Mouse (Mus musculus): ENCODE results near the gene B3gat2. TPM values are rescaled to one million over a fixed set of nuclear protein-coding genes. Genes with fewer than 3 reads are reported as not detected.

Gene B3gat2
- 0.83 and 0.88 TPM in 2 replicates for polyA plus RNA-seq (2014; fragmentation: Nextera tagmentation; extraction: Ambion mirVana)

- peak; percentile 37; the same call in 1 of the 2 replicates for ATAC-seq (ENCODE audit: insufficient number of reproducible peaks, insufficient read depth, low FRiP score, low read depth)
- Histone ChIP-seq H3K9me3 (ENCODE audit: control insufficient read depth, low read depth, low read length) (no peaks in the 10 kb centered on the region), H3K27ac (ENCODE audit: low read length) (no peak within 1 kb of the TSS), H3K4me3 (ENCODE audit: low read depth, low read length) (peak within 1 kb of the TSS; percentile 54), H3K4me1 (ENCODE audit: control insufficient read depth, insufficient read depth, low read length) (no peaks in the 10 kb centered on the region), H3K9ac (replicated peaks; ENCODE audit: low read depth, low read length) (peak within 1 kb of the TSS; percentile 21; the same call in 1 of the 2 replicates), H3K36me3 (ENCODE audit: control insufficient read depth, insufficient read depth, low read length) (no peaks in the 10 kb centered on the region), H3K4me2 (replicated peaks; ENCODE audit: low read depth, low read length) (peak within 1 kb of the TSS; percentile 96), H3K27me3 (ENCODE audit: control insufficient read depth, insufficient read depth, low read length) (peaks cover 25% of the 10 kb centered on the region)
- WGBS: under 1% methylated on average over 33 of the region's 34 CpGs
These were observed at the start of gene B3gat2 for GRCm38 (mm10) chr1:23761502-23762135. Gene B3gat2 (plus strand): TSS chr1:23761753.

- H3K4me2 ChIP-seq (replicated peaks; ENCODE audit: low read depth, low read length): no peak overlapping the region
- no peaks in the 10 kb centered on the region for H3K27me3 ChIP-seq (ENCODE audit: control insufficient read depth, insufficient read depth, low read length)
- no peak overlapping the region for H3K4me3 ChIP-seq (ENCODE audit: low read depth, low read length)
- H3K27ac ChIP-seq (ENCODE audit: low read length): no peak overlapping the region
- no peak for ATAC-seq (ENCODE audit: insufficient number of reproducible peaks, insufficient read depth, low FRiP score, low read depth)
- no peaks in the 10 kb centered on the region for H3K36me3 ChIP-seq (ENCODE audit: control insufficient read depth, insufficient read depth, low read length)
- no peak overlapping the region for H3K9ac ChIP-seq (replicated peaks; ENCODE audit: low read depth, low read length)
- H3K4me1 ChIP-seq (ENCODE audit: control insufficient read depth, insufficient read depth, low read length): no peaks in the 10 kb centered on the region
- 73% methylated on average over 8 of the region's 8 CpGs for WGBS
- no peaks in the 10 kb centered on the region for H3K9me3 ChIP-seq (ENCODE audit: control insufficient read depth, low read depth, low read length)
These were observed 41.2 kb upstream of the B3gat2 start for GRCm38 (mm10) chr1:23720326-23720725.

- Histone ChIP-seq H3K9ac (replicated peaks; ENCODE audit: low read depth, low read length) (no peak overlapping the region), H3K4me2 (replicated peaks; ENCODE audit: low read depth, low read length) (no peak overlapping the region), H3K36me3 (ENCODE audit: control insufficient read depth, insufficient read depth, low read length) (no peaks in the 10 kb centered on the region), H3K27me3 (ENCODE audit: control insufficient read depth, insufficient read depth, low read length) (no peaks in the 10 kb centered on the region), H3K4me3 (ENCODE audit: low read depth, low read length) (no peak overlapping the region), H3K27ac (ENCODE audit: low read length) (no peak overlapping the region), H3K4me1 (ENCODE audit: control insufficient read depth, insufficient read depth, low read length) (no peaks in the 10 kb centered on the region), H3K9me3 (ENCODE audit: control insufficient read depth, low read depth, low read length) (no peaks in the 10 kb centered on the region)
- ATAC-seq (ENCODE audit: insufficient number of reproducible peaks, insufficient read depth, low FRiP score, low read depth): no peak
- WGBS: 73% methylated on average over 2 of the region's 2 CpGs
These were observed 40.5 kb upstream of the B3gat2 start for GRCm38 (mm10) chr1:23721036-23721435.

- ATAC-seq (ENCODE audit: insufficient number of reproducible peaks, insufficient read depth, low FRiP score, low read depth): no peak
- no peaks in the 10 kb centered on the region for H3K27me3 ChIP-seq (ENCODE audit: control insufficient read depth, insufficient read depth, low read length)
- H3K4me1 ChIP-seq (ENCODE audit: control insufficient read depth, insufficient read depth, low read length): no peaks in the 10 kb centered on the region
- WGBS: 76% methylated on average over 15 of the region's 15 CpGs
- H3K4me2 ChIP-seq (replicated peaks; ENCODE audit: low read depth, low read length): no peak overlapping the region
- H3K36me3 ChIP-seq (ENCODE audit: control insufficient read depth, insufficient read depth, low read length): no peaks in the 10 kb centered on the region
- no peak overlapping the region for H3K9ac ChIP-seq (replicated peaks; ENCODE audit: low read depth, low read length)
- no peaks in the 10 kb centered on the region for H3K9me3 ChIP-seq (ENCODE audit: control insufficient read depth, low read depth, low read length)
- no peak overlapping the region for H3K27ac ChIP-seq (ENCODE audit: low read length)
- no peak overlapping the region for H3K4me3 ChIP-seq (ENCODE audit: low read depth, low read length)
These were observed 38.8 kb upstream of the B3gat2 start for GRCm38 (mm10) chr1:23722469-23723372.

- Histone ChIP-seq H3K9ac (replicated peaks; ENCODE audit: low read depth, low read length) (no peak overlapping the region), H3K36me3 (ENCODE audit: control insufficient read depth, insufficient read depth, low read length) (no peaks in the 10 kb centered on the region), H3K4me1 (ENCODE audit: control insufficient read depth, insufficient read depth, low read length) (no peaks in the 10 kb centered on the region), H3K27ac (ENCODE audit: low read length) (no peak overlapping the region), H3K9me3 (ENCODE audit: control insufficient read depth, low read depth, low read length) (no peaks in the 10 kb centered on the region), H3K27me3 (ENCODE audit: control insufficient read depth, insufficient read depth, low read length) (no peaks in the 10 kb centered on the region), H3K4me3 (ENCODE audit: low read depth, low read length) (no peak overlapping the region), H3K4me2 (replicated peaks; ENCODE audit: low read depth, low read length) (no peak overlapping the region)
- ATAC-seq (ENCODE audit: insufficient number of reproducible peaks, insufficient read depth, low FRiP score, low read depth): no peak
- WGBS: 91% methylated on average over 5 of the region's 5 CpGs
These were observed 30.2 kb upstream of the B3gat2 start for GRCm38 (mm10) chr1:23731324-23731723.

- H3K27me3 ChIP-seq (ENCODE audit: control insufficient read depth, insufficient read depth, low read length): no peaks in the 10 kb centered on the region
- no peak overlapping the region for H3K4me2 ChIP-seq (replicated peaks; ENCODE audit: low read depth, low read length)
- no peak for ATAC-seq (ENCODE audit: insufficient number of reproducible peaks, insufficient read depth, low FRiP score, low read depth)
- WGBS: 84% methylated on average over 3 of the region's 3 CpGs
- H3K4me3 ChIP-seq (ENCODE audit: low read depth, low read length): no peak overlapping the region
- no peak overlapping the region for H3K9ac ChIP-seq (replicated peaks; ENCODE audit: low read depth, low read length)
- H3K36me3 ChIP-seq (ENCODE audit: control insufficient read depth, insufficient read depth, low read length): no peaks in the 10 kb centered on the region
- H3K9me3 ChIP-seq (ENCODE audit: control insufficient read depth, low read depth, low read length): no peaks in the 10 kb centered on the region
- H3K27ac ChIP-seq (ENCODE audit: low read length): no peak overlapping the region
- no peaks in the 10 kb centered on the region for H3K4me1 ChIP-seq (ENCODE audit: control insufficient read depth, insufficient read depth, low read length)
These were observed 10.6 kb upstream of the B3gat2 start for GRCm38 (mm10) chr1:23750864-23751532.

- H3K4me3 ChIP-seq (ENCODE audit: low read depth, low read length): no peak overlapping the region
- no peaks in the 10 kb centered on the region for H3K27me3 ChIP-seq (ENCODE audit: control insufficient read depth, insufficient read depth, low read length)
- no peak overlapping the region for H3K4me2 ChIP-seq (replicated peaks; ENCODE audit: low read depth, low read length)
- H3K4me1 ChIP-seq (ENCODE audit: control insufficient read depth, insufficient read depth, low read length): no peaks in the 10 kb centered on the region
- no peak overlapping the region for H3K27ac ChIP-seq (ENCODE audit: low read length)
- H3K36me3 ChIP-seq (ENCODE audit: control insufficient read depth, insufficient read depth, low read length): no peaks in the 10 kb centered on the region
- 78% methylated on average over 2 of the region's 2 CpGs for WGBS
- H3K9me3 ChIP-seq (ENCODE audit: control insufficient read depth, low read depth, low read length): no peaks in the 10 kb centered on the region
- no peak overlapping the region for H3K9ac ChIP-seq (replicated peaks; ENCODE audit: low read depth, low read length)
- no peak for ATAC-seq (ENCODE audit: insufficient number of reproducible peaks, insufficient read depth, low FRiP score, low read depth)
These were observed 8.5 kb upstream of the B3gat2 start for GRCm38 (mm10) chr1:23753091-23753490.

- H3K27me3 ChIP-seq (ENCODE audit: control insufficient read depth, insufficient read depth, low read length): no peaks in the 10 kb centered on the region
- H3K9ac ChIP-seq (replicated peaks; ENCODE audit: low read depth, low read length): no peak overlapping the region
- H3K4me3 ChIP-seq (ENCODE audit: low read depth, low read length): no peak overlapping the region
- no peak overlapping the region for H3K4me2 ChIP-seq (replicated peaks; ENCODE audit: low read depth, low read length)
- WGBS: 83% methylated on average over 6 of the region's 6 CpGs
- H3K4me1 ChIP-seq (ENCODE audit: control insufficient read depth, insufficient read depth, low read length): no peaks in the 10 kb centered on the region
- no peak overlapping the region for H3K27ac ChIP-seq (ENCODE audit: low read length)
- H3K9me3 ChIP-seq (ENCODE audit: control insufficient read depth, low read depth, low read length): no peaks in the 10 kb centered on the region
- ATAC-seq (ENCODE audit: insufficient number of reproducible peaks, insufficient read depth, low FRiP score, low read depth): no peak
- H3K36me3 ChIP-seq (ENCODE audit: control insufficient read depth, insufficient read depth, low read length): no peaks in the 10 kb centered on the region
These were observed 8.0 kb upstream of the B3gat2 start for GRCm38 (mm10) chr1:23753591-23753990.

All from stomach, embryonic 14.5 days (tissue).